Mouse (Mus musculus): ENCODE measurements around the gene Rtkn2.
A peak's percentile ranks its signal among the peaks of the same experiment; 100 is the strongest.
"Not testable (repeated sequence)": the region's sequence is repeated elsewhere in the genome, so short reads cannot be mapped to it uniquely, and the experiment has no call there.

Gene Rtkn2

GRCm38 (mm10) chr10:68081712-68082111 lies 102.3 kb downstream of the Rtkn2 start:
- DNase-seq = no peak

GRCm38 (mm10) chr10:68085574-68085973 lies 106.2 kb downstream of the Rtkn2 start:
- DNase-seq = no peak

GRCm38 (mm10) chr10:68086973-68087372 lies 107.6 kb downstream of the Rtkn2 start:
- no peak for DNase-seq

- no peak for DNase-seq
Observed at GRCm38 (mm10) chr10:68087722-68088121, 108.4 kb downstream of the Rtkn2 start.

- DNase-seq = no peak
Observed at GRCm38 (mm10) chr10:68089435-68090196, 110.2 kb downstream of the Rtkn2 start.

- peak; percentile 54 for DNase-seq
Observed at GRCm38 (mm10) chr10:68090197-68090535, 110.8 kb downstream of the Rtkn2 start.

GRCm38 (mm10) chr10:68090544-68090943 lies 111.2 kb downstream of the Rtkn2 start:
- DNase-seq = no peak

GRCm38 (mm10) chr10:68091011-68091410 lies 111.6 kb downstream of the Rtkn2 start:
- DNase-seq = no peak

- no peak for DNase-seq
Observed at GRCm38 (mm10) chr10:68091840-68092239, 112.5 kb downstream of the Rtkn2 start.

GRCm38 (mm10) chr10:68093496-68093895 lies 114.1 kb downstream of the Rtkn2 start:
- no peak for DNase-seq

- no peak for DNase-seq
Observed at GRCm38 (mm10) chr10:68095136-68095535, 115.8 kb downstream of the Rtkn2 start.

- no peak for DNase-seq
Observed at GRCm38 (mm10) chr10:68096395-68096794, 117.0 kb downstream of the Rtkn2 start.

GRCm38 (mm10) chr10:68097821-68098675 lies 118.7 kb downstream of the Rtkn2 start:
- DNase-seq = no peak

- DNase-seq = not testable (repeated sequence)
Observed at GRCm38 (mm10) chr10:68099801-68100200, 120.4 kb downstream of the Rtkn2 start.

- DNase-seq = no peak
Observed at GRCm38 (mm10) chr10:68100506-68100905, 121.1 kb downstream of the Rtkn2 start.

GRCm38 (mm10) chr10:68101251-68101650 lies 121.9 kb downstream of the Rtkn2 start:
- DNase-seq = no peak

- DNase-seq = no peak
Observed at GRCm38 (mm10) chr10:68102566-68102965, 123.2 kb downstream of the Rtkn2 start.

GRCm38 (mm10) chr10:68103078-68103855 lies 123.9 kb downstream of the Rtkn2 start:
- DNase-seq = no peak

- DNase-seq = no peak
Observed at GRCm38 (mm10) chr10:68103988-68104387, 124.6 kb downstream of the Rtkn2 start.

- DNase-seq = no peak
Observed at GRCm38 (mm10) chr10:68104481-68104880, 125.1 kb downstream of the Rtkn2 start.

- DNase-seq = no peak
Observed at GRCm38 (mm10) chr10:68104881-68105781, 125.8 kb downstream of the Rtkn2 start.

GRCm38 (mm10) chr10:68106351-68106950 lies 127.1 kb downstream of the Rtkn2 start:
- no peak for DNase-seq

Measured in kidney, adult 11 months (tissue).